Mouse (Mus musculus): ENCODE results near the gene Olfr1513. TPM values are rescaled to one million over a fixed set of nuclear protein-coding genes. Genes with fewer than 3 reads are reported as not detected.
"Not testable (repeated sequence)": the region's sequence is repeated elsewhere in the genome, so short reads cannot be mapped to it uniquely, and the experiment has no call there.

The Olfr1513 gene
- total RNA-seq, 2 experiments from 2014 or later, result not detected

DNA sequence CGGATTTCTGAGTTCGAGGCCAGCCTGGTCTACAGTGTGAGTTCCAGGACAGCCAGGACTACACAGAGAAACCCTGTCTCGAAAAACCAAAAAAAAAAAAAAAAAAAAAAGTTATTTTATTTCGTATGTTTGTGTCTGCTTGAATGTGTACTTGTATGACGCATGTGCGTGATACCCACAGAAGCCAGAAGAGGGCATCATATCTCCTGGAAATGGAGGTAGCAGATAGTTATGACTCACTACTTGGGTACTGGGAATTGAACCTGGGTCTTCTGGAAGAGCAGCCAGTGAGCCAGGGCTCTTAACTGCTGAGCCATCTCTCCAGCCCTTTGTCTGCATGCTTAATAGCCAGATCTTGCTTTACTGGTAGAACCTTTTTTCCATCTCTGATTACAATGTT, 45.9 kb downstream of the Olfr1513 start:
- DNase-seq, result not testable (repeated sequence)

GRCm38 (mm10) chr14:52306100-52306499, 50.1 kb downstream of the Olfr1513 start:
- no peak for DNase-seq

DNA sequence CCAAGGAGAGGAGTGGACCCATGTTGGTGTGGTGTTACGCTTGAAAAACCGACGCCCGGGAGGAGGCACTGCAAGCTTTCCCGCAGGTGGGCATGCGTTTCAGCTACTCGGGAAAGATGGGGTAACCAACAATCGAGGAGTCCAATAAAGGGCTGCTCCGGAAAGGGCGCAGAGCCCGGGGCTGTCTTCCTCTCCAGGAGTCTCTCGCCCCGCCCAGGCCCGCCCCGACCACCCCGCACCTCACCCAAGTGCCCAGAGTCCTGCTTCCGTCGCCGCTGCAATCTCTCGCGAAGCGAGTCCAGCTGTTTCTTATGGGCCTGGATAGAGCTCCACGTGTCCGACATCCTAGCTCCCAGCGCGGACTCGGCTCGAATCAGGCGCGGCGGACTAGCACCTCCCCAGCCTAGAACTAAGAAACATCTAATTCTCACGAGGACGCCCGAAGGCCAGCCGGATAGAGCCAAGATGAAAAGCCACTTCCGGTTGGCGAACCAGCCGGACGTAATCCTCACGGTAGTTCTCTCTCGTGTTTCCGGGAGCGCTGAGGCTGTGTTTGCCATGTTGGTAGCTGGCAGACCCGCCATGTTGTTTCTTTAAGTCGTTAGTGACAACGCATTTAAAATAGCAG, 51.5 kb downstream of the Olfr1513 start, which contains the start of gene Mettl3:
Gene Mettl3 (minus strand): TSS at position 485 of the 628 bp plus-strand sequence.
- DNase-seq, result peak; percentile 87

- DNase-seq, result not testable (repeated sequence)
Observed at GRCm38 (mm10) chr14:52303517-52303916, 52.7 kb downstream of the Olfr1513 start.

Other genes with a start within 250 kb of the Olfr1513 start
- gene Rpgrip1, start 245.7 kb downstream of the Olfr1513 start, total RNA-seq (2021), result under 1 TPM; 0.12 to 0.56 TPM
- gene Supt16, start 159.0 kb downstream of the Olfr1513 start, total RNA-seq (2021), result 10 to 100 TPM; 22.9 to 30.3 TPM
- gene Chd8, start 98.6 kb downstream of the Olfr1513 start, total RNA-seq (2021), result 10 to 100 TPM; 46.7 to 62.6 TPM
- gene Tox4, start 77.3 kb downstream of the Olfr1513 start, total RNA-seq (2021), result 10 to 100 TPM; 31.3 to 33.8 TPM
- gene Rab2b, start 76.9 kb downstream of the Olfr1513 start, total RNA-seq (2021), result 1 to 10 TPM; 7.1 to 8.3 TPM
- gene Mettl3, start 51.3 kb downstream of the Olfr1513 start, total RNA-seq (2021), result 10 to 100 TPM; 16.3 to 17.3 TPM
- 1 to 10 TPM; 3.1 to 5.0 TPM for gene Sall2, start 27.6 kb downstream of the Olfr1513 start, total RNA-seq (2021)
- gene Olfr1512, start 22.8 kb upstream of the Olfr1513 start, total RNA-seq (2021), result not detected
- gene Olfr1511, start 41.0 kb upstream of the Olfr1513 start, total RNA-seq (2021), result not detected
- not detected for gene Olfr1510, start 58.0 kb upstream of the Olfr1513 start, total RNA-seq (2021)
- gene Olfr1509, start 86.6 kb upstream of the Olfr1513 start, total RNA-seq (2021), result not detected
- not detected for gene Olfr1508, start 111.1 kb upstream of the Olfr1513 start, total RNA-seq (2021)
- gene Olfr1507, start 139.3 kb upstream of the Olfr1513 start, total RNA-seq (2021), result not detected